Mouse (Mus musculus) embryo, embryonic 10.5 days (tissue): Measurements from ENCODE around the gene Slc26a9.

Experiments used
- DNase-seq: peaks from one replicate; pipeline ENCODE4 v3.0.0-alpha.2; 2015; ENCODE audit warnings: low spot score

Slc26a9 gene

DNA sequence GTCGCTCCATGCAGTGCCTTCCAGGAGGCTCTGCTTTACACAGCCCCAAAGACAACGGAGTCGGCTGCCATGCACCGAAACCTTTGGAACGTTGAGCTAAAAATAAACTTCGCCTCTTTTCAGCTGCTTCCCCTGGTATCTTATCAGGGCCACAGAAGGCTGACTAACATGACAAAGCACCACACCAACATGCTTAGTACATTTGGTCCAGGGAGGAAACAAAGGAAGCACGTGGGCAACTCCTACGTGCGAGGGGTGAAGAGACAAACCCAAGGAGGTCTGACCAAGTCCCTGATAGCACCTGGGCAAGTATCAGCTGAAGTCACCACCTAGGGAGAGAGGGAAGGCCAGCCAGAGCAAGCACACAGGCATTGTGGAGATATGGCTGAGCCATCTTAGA is 7.3 kb upstream of the Slc26a9 start:
- no peak for DNase-seq

- DNase-seq = no peak
Measured at GRCm38 (mm10) chr1:131737269-131737668, 6.6 kb upstream of the Slc26a9 start.

- DNase-seq = no peak
Measured at GRCm38 (mm10) chr1:131738760-131739159, 5.1 kb upstream of the Slc26a9 start.

GRCm38 (mm10) chr1:131739481-131740160 is 4.2 kb upstream of the Slc26a9 start:
- no peak for DNase-seq

DNA sequence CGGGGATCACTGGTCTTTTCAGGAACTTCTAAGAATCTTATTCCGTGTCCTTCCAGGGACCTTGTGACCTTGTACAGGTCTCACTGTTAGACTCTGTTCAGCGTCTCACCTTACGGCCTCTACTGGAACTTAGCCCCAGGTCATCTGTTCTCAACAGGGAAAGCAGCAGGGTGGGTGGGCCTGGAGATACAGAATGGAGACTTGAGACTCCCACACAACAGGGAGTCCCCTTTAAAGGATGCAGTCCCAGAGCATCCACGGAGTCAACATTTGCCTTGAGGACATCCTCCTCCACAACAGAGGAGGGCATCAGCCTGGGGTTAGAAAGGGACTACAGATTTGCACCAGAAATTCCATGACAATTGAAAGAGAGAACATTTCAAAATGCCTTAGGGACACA is 1.6 kb downstream of the Slc26a9 start:
- DNase-seq = no peak

GRCm38 (mm10) chr1:131747761-131748160 is 3.9 kb downstream of the Slc26a9 start:
- DNase-seq = no peak

- DNase-seq = no peak
Measured at GRCm38 (mm10) chr1:131748636-131749035, 4.8 kb downstream of the Slc26a9 start.

GRCm38 (mm10) chr1:131749706-131750545 is 6.1 kb downstream of the Slc26a9 start:
- no peak for DNase-seq

GRCm38 (mm10) chr1:131751181-131751890 is 7.5 kb downstream of the Slc26a9 start:
- no peak for DNase-seq

GRCm38 (mm10) chr1:131751891-131752311 is 8.1 kb downstream of the Slc26a9 start:
- DNase-seq = no peak

- no peak for DNase-seq
Measured at GRCm38 (mm10) chr1:131754212-131754829, 10.5 kb downstream of the Slc26a9 start.

- DNase-seq = no peak
Measured at GRCm38 (mm10) chr1:131754916-131755315, 11.1 kb downstream of the Slc26a9 start.

GRCm38 (mm10) chr1:131757211-131757610 is 13.4 kb downstream of the Slc26a9 start:
- DNase-seq = no peak

DNA sequence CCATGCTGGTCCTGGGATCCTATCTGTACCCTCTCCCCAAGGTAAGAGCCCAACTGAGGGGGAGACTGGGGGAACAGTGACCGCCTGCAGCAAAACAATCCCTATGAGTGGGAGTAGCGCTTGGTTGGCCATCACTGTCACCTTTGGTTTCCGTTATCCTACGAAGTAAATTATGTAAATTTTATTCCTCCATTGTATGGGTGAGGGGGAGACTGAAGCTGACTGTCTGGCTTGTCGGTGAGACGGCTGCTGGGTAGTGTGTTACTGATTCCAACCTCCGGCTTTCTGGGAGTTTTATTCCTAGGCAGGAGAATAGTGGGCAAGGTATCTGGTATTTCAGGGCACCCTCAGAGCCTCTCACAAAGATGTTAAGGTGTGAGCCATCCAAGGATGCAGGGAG is 15.0 kb downstream of the Slc26a9 start:
- DNase-seq = no peak

DNA sequence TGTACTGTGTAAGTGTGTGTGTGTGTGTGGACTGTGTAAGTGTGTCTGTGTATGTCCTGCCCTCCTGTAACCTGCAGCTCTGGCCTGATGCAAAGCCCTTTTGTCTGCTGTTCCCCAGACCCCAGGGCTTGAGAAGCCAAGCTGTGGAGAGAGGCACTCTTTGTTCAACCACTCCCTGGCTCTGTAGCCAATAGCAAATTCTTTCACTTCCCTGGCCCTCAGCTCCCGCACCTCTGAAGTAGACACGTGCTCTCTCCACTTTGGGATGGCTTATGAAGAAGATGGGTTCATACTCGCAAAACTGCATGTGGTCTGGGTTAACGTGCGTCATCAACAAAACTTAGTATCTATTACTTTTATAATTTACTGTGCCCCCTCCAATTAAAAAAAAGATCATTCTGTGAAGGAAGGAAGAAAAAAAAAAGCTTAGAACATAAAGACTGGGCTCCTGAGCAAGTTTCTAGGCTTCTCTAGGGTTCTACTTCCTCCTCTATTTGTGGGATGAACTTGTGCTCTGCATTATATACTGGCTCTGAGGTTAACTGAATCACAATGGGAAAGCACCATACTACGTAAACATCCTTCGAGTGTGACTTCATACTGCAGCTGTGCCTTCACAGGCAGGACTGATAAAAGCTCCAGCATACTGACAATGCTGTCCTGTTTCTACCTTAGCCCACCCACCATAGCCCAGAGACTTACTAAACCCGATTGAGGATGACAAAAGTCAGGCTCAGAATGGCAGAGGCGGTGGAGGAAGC is 16.0 kb downstream of the Slc26a9 start:
- DNase-seq = no peak

- no peak for DNase-seq
Measured at GRCm38 (mm10) chr1:131760428-131760820, 16.6 kb downstream of the Slc26a9 start.

GRCm38 (mm10) chr1:131761079-131761831 is 17.4 kb downstream of the Slc26a9 start:
- no peak for DNase-seq

DNA sequence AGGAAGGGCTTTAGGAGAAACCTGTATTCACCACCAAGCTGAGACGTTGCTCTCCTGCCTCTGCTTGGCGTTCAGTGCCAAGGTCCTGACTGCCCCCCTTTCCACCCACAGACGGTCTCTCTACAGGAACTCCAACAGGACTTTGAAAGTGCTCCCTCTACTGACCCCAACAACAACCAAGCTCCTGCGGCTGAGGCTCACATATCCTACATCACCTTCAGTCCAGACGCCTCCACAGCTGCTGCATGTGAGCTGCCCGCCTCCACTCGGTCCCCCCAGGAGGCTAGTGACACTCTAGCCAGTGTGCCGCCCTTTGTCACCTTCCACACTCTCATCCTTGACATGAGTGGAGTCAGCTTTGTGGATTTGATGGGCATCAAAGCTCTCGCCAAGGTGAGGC is 19.9 kb downstream of the Slc26a9 start:
- DNase-seq = no peak

DNA sequence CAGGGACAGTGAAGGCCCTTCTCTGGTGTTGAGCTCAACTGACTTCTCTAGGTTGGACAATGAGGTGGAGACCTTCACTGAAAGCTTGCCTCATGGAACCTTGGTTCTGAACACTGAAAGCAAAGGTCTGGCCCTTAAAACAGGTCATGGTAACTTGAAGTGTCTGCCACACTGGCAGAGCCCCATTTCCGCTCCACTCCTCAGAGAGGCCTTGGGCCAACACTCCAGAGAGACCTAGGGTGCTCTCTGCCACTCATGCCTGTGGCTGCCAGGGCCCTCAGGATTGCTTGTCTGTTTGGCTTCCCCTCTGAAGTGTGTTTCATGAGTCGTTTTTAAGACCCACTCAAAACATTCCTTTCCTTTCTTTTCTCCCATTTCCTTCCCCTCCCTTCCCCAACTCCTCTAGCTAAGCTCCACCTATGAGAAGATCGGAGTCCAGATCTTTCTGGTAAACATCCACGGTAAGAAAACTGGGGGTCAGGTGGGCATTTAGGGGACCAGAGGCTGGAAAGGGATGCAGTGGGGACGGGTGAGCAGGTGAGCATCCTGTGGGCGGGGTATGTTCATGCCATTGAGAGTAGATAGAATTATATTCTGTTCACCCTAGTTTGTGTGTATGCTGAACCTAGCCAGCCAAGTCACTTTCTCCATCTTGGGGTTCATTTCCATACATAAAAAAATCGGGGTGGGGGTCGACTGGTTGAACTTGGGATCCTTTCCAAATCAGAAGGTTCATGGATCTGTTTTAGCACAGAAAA is 20.9 kb downstream of the Slc26a9 start:
- DNase-seq = no peak

- DNase-seq = peak; percentile 88
Measured at GRCm38 (mm10) chr1:131765357-131766001, 21.7 kb downstream of the Slc26a9 start.
